Mouse (Mus musculus) spleen, adult 2 months (tissue): ENCODE measurements around the gene Ndn.

Experiments used
- CTCF ChIP-seq: fragments of 200-500 bp; IDR thresholded peaks from 2 replicates; pipeline ENCODE4 v1.5.1; 2011; ENCODE audit warnings: mild to moderate bottlenecking, inconsistent platforms; ENCODE audit not compliant: insufficient read depth, insufficient read length, insufficient replicate concordance; ENCODE audit errors: extremely low read depth
- POLR2A ChIP-seq: fragments of 200-500 bp; IDR thresholded peaks from 2 replicates; pipeline ENCODE4 v1.6.1; 2011; ENCODE audit warnings: low read depth, low read length, inconsistent platforms

DNA sequence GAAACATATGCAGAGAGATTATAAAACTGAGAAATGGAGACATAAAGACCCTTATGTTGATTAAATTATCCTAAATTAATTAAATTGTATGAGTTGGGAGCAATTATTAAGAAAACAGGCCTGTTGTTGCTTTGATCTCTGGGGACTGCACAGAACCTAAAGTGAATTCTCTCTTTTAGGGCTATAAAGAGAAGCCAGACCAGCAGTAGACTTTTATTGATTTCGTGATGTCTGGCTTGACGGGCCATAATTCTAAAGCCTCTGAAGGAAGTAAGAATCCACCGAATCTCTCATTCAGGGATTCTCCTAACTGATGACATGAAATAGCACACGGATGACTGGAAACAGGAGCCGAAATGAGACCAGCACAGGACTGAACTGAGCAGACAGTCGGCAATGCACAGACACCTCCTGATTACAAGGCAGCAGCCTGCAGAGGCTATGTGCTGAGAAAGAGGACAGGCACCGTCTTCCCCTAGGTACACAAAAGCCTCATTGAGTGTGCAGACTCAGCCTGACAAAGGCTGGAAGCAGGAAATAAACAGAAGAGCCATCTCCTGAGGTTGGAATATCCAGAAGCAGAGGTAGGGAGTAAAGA lies 18.8 kb downstream of the Ndn start:
- TF ChIP-seq POLR2A, result no peak
- TF ChIP-seq CTCF, result no peak
